Mouse (Mus musculus): ENCODE results near the gene Homez.
A peak's percentile ranks its signal among the peaks of the same experiment; 100 is the strongest.

The Homez gene

DNA sequence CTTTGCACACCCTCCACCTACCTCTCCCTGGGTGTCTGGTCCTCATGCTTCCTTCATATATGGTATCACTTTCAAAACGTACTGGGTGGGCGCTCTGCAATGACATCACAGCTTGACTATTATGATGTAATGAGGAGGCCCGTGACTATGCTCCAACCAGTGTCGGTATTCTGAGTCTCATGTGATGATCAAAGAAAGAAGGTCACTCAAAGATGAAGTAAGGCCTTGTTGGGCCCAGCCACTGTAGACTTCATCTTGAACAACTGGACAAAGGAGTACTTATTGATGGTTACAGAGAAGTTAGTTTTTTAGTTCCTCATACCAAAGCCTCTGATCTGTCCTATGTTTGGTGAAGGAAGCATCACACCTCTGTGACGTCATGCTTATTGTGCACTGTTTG, at the start of gene Homez:
Gene Homez, minus strand, starts transcription at position 101 of the 400 bp plus-strand sequence.
- DNase-seq (ENCODE audit: extremely low spot score, low read depth, low spot score) = no peak

DNA sequence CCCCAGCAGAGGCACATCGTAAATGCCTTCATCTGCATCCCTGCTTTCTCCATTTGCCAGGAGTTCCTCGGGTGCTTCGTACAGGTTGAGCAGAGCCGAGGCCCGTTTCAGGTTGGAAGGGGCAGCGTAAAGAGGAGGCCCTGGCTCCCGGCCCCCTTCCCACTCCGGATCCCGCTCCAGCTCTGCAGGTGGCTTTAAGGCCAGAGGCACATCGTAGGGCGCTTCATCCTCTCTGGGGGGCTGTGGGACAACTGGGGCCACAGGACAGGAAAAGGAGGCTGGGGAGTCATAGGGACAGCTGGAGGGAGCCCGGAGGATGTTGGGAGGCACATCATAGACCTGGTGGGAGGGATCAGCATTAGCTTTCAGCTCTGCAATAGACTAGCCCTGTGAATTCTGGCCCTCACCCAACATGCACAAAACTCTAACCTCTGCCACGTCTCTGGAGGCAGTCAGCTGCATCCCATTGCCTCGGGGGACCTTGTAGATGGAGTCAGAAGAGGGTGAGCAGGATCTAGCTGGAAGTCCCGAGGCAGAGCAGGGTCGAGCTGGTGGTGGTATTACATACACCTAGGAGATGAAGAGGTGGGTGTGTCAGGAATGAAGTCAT, 49.4 kb upstream of the Homez start:
- DNase-seq (ENCODE audit: extremely low spot score, low read depth, low spot score) = no peak

DNA sequence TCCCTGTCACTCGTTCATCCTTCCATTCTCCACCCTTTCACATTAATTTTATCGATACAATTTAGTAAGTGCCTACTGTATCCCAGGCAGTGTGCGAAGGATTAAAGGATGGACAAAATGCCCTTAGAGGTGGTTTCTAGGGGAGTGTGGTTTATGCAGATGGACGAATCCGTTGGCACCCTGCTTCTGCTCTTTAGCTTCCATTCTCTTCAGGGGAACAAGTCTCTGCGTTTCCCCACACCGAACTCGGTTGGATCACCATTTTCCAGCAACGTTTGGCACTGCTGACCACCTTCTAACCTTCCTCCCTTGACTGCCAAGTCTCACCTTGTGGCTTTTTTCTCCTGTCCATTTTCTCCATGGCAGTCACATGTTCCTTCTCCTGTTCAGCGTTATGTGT, 42.6 kb upstream of the Homez start:
- DNase-seq (ENCODE audit: extremely low spot score, low read depth, low spot score) = no peak

DNA sequence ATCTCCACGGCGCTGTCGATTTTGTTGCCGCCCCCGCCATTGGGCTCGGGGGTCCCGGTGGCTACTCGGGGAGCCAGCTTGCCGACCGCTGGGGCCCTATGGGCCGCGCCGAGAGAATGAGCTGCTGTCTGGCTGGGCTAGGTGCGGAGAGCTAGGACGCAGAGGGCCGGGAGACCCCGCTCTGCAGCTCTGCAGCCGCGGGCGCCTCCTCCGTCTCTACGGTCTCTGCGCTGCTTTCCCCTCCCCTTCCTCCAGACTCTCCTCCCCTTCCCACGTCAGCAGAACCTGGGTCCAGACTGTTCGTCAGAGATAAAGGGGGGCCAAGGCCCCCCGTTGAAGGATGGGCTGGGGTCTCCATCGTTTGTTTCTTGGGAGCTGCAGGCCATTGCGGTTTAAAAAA, 42.1 kb upstream of the Homez start, which contains the start of gene Slc22a17:
Gene Slc22a17, minus strand, starts transcription at position 247 of the 400 bp plus-strand sequence.
- no peak for DNase-seq (ENCODE audit: extremely low spot score, low read depth, low spot score)

DNA sequence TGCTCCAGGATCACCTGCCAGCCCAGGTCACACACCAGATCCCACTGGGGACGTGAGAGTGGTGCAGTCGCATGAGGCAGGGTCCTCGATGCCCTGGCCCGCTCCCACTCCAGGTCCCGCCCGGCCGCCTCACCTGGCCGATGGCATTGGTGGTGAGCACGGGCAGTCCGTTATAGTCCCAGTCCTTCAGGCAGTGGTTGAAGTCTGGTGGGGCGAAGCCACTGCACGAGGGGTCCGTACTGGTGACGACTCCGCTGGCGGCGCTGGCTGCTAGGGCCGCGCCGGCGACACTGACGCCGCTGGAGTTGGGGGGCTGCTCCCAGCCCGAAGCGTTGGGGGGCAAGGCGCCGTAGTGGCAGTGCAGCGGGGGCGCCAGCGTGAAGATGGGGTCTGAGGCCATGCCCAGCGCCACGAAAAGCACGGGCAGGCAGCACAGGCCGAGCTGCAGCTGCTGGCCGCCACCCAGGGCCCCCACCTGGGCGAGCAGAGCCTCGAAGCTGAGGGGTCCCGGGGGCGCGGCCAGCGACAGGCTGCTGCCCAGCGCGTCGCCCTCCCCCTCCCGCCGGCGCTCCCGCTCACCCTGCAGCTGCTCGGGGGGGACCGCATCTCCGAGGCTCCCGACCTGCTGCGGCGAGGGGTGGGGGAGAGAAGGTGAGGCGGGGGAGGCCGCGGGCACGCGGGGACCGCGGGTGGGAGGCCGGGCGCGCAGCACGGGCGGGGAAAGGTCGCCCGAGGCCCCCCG, 41.5 kb upstream of the Homez start:
- DNase-seq (ENCODE audit: extremely low spot score, low read depth, low spot score) = no peak

DNA sequence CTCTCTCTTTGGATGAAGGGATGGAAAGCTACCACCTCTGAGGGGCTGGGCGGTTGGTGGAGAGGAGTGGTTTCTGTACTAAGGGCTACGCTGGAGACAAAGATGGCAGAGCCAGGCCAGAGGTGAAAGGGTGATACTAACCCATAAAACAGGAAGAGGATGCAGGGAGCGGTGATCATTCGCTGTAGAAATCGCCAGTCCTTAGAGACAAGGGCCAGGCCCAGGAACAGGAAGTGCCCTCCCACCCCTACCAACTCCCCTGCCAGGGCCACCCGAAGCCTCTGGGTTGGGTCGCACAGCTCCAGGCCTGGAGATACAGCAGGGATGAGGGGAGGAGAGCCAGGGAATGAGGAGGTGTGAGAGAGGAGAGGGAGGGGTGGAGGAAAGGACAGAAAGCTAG, 37.9 kb upstream of the Homez start:
- DNase-seq (ENCODE audit: extremely low spot score, low read depth, low spot score) = no peak

DNA sequence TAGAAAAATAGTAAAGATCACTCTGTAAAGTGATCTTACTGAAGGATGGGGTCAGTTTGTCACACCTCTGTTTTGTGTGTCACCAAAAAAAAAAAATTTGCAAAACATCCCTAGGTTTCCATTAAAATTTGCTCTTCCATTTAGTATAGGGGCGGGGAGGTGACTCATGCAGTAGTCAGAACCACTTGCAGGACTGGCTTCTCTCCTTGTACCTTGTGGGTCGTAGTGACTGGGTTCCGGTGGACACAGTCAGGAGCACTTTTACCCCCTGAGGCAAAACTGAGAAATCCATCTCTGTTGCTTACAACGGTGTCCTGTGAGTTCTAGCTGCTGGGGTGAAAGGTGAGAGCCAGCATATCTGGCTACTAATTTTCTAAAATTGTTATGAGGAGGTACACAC, 32.9 kb upstream of the Homez start:
- DNase-seq (ENCODE audit: extremely low spot score, low read depth, low spot score) = no peak

DNA sequence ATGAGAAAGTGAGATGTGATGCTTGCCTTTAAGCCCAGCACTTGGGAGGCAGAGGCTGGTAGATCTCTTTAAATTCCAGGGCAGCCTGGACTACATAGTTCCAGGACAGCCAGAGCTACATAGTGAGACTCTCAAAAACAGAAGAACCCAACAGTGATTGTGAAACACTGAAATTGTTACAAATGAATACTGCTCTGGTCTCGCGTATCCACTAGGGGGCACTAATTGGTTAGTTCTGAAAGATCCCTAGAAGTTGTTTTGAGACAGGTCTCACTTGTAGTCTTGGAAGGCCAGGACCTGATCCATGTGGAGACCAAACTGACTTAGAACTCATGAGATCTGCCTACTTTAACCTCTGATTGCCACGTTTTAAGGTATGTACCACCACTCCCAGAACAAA, 29.6 kb upstream of the Homez start:
- DNase-seq (ENCODE audit: extremely low spot score, low read depth, low spot score) = no peak

DNA sequence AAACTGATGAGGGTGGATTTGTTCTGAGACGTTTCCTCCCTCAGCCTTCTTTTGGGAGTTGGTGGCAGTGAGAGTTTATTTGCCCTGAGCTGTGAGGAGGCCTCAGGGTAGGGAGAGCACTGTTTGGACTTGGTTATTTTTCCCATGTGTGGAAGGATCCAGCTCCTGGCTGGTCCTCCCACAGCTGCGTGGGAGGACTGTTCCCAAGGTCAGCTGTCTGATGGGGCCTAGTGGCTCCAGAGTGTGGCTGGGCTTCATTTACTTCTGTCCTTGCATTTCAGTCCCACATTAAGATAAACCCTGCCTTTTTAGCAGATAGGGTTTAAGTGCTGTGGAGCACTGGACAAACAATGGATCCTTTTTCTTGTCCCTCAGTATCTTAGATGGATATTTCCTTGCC, 26.7 kb upstream of the Homez start:
- DNase-seq (ENCODE audit: extremely low spot score, low read depth, low spot score) = no peak

DNA sequence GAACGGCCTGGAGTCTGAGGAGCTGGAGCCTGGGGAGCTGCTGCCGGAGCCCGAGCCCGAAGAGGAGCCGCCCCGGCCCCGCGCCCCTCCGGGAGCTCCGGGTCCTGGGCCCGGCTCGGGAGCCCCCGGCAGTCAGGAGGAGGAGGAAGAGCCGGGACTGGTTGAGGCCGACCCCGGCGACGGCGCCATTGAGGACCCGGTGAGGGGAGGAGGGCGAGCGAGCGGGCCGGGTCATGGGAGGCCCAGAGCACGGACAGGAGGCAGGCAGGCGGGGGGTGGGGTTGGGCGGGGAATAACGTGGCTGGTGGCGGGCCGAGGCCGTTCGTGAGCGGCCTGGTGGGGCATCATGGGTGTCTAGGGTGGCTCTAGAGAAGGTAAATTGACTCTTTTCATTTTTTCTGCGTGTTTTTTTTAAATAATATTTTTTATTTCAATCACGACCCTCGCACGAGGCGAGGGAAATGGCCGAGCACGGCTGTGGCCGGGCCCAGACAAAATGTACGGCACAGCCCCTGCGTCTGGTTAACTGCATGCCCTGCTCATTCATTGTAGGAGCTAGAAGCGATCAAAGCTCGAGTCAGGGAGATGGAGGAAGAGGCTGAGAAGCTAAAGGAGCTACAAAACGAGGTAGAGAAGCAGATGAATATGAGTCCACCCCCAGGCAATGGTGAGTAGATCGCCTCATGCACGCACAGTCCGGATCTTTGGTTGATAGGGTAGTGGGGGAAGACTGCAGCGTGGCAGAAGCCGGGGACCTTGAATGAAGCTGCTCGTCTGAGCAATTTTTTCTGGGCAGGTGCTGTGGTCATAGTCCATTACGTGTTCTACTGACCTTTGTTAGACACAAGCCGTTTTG, 23.8 kb upstream of the Homez start:
- no peak for DNase-seq (ENCODE audit: extremely low spot score, low read depth, low spot score)

DNA sequence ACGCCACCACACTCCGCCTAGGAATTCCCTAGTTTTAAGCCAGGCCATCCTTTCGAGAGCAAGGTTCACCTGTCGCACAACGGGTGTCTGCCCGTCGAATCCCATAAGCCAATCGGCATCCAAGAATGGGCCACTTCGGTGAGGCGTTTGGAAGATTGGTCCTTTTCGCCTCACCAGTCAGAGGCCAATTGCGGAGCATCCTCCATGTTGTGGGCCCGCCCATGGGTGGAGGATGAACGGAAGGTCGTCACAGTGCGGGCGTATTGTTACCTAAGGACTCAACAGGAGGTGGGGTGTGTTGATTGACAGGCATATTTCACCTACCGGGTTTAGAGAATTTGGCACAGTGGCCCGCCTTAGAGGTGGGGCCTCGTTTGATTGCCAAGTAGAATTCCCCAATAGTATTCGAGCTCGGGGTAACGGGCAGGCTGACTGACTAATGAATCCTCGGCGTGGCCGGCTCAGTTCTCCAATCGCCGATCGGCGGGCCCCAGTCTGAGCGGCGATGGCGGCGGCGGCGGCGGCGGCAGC, 23.0 kb upstream of the Homez start:
- DNase-seq (ENCODE audit: extremely low spot score, low read depth, low spot score) = peak; percentile 99

DNA sequence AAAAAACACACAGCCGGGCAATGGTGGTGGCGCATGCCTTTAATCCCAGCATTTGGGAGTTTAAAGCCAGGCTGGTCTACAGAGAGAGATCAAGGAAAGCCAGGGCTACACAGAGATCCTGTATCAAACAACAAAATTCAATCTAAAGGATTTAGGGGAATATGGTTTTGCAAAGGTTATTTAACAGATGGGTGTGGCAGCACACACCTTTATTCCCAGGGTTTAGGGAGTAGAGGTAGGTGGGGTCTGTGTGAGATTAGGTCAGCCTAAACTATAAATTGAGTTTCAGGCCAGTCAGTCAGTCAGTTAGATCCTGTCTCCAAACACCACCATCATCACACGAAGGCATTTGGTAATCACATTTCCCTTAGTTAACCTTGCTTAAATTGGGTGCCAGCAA, 21.4 kb upstream of the Homez start, which contains the start of gene Pabpn1:
Gene Pabpn1, plus strand, starts transcription at position 301 of the 400 bp plus-strand sequence.
- DNase-seq (ENCODE audit: extremely low spot score, low read depth, low spot score) = no peak

DNA sequence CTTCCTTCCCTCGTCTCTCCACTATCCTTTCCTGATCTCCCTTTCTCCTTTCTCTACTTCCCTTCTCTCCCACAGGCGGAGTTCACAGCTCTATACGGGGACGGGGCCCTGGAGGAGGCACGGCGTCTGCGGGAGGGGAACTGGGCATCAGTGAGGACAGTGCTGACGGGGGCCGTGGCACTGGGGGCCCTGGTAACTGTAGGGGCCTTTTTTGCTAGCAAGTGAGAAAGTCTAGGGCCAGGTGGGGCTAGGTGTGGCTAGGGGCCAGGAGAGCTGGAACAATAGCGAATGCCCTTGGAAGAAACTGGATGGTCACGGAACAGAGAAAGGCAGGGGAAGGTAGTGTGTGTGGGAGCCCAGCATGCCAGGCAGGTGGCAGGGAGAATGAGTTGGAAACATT, 14.5 kb upstream of the Homez start:
- no peak for DNase-seq (ENCODE audit: extremely low spot score, low read depth, low spot score)

DNA sequence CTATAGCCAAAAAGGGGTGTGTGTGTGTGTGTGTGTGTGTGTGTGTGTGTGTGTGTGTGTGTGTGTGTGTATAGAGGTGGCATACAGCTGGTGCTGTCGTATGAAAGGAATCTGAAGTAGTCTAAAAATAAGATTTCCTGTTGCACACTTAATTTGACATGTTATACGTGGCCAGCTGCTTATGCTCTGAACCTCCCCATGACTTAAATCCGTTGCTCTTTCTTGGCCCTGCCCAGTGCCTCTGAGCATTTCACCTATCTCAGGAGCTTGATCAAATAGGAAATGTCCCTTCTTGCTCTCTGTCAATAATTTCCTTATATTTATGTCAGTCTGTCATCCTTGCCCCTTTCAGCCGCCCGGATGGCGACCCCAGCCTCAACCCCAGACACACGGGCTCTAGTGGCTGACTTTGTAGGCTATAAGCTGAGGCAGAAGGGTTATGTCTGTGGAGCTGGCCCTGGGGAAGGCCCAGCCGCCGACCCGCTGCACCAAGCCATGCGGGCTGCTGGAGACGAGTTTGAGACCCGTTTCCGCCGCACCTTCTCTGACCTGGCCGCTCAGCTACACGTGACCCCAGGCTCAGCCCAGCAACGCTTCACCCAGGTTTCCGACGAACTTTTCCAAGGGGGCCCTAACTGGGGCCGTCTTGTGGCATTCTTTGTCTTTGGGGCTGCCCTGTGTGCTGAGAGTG, 13.4 kb upstream of the Homez start:
- DNase-seq (ENCODE audit: extremely low spot score, low read depth, low spot score) = no peak

DNA sequence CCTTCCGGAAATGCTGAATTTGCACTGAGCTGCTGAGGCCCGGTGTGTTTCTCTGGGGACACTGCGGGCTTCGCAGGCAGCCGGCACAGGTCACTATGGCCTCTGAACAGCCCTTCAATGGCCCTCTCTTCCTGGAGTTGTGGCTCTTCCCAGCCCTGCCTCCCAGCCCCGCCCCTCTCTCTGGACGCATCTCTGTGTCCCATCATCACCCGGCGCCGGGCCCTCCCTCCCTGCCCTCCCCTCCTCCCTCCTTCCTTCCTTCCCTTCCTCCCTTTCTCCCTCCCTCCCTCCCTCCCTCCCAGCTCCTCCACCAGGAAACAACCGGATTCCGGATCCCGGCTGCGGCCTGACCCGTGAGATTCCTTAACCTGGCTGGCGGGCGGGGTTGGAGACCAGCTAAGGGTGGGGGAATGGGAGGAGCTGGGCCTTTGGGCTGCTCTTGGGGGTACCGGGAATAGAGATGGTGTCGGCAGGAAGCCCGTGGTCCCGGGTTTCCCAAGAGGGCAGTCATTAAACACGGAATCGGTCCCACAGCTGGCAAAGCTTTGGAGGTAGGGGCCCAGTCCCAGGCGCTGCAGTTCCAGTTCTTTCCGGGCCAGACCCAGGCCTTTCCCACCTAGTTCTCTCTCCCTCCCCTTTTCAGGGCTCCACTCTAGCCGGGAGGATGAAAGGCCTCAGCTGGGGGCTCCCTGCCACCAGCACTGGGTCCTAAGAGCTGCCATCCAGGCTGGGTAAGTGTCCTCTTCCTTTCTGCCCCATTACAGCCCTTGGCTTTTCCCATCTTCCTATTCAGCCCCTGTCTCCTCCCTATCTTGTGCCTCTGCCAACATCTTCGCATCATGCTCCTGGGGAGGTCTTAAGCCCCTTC, 12.6 kb upstream of the Homez start, which contains the start of the genes Bcl2l2 and Gm20521:
Gene Bcl2l2, plus strand, starts transcription at position 224 of the 868 bp plus-strand sequence.
Gene Gm20521, plus strand, starts transcription at position 288 of the 868 bp plus-strand sequence.
- DNase-seq (ENCODE audit: extremely low spot score, low read depth, low spot score) = no peak

DNA sequence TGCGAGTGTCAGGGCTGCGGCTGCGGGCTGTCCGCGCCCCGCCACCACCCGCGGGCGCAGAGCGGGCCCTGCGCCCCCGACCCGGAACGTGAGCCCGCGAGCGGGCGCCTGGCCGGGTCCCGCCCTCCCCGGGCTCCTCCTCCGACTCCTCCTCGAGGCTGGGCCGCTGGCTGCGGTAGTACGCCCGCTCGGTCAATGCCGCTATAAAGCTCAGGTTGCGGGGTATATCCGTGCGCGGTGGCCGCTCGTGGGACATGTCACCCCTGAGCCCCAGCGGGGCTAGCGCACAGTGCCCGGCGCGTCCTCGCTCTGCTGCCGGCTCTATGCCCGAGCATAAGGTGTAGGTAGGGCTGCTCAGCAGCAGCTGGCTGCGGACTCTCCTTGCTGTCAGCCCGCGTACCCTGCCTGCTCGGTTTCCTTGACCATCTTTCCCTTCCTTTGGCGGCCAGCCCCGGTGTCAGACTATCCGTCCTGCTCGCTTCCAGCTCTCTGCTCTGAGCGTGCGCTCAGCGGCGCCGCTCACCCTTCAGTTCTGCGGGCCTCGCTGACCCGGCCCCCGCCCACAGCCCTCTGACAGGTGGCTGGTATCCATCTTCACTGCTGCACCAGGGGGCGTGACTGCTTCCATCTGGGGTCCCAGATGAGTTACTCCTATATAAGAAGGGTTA, 6.4 kb upstream of the Homez start, which contains the start of gene Ppp1r3e:
Gene Ppp1r3e, minus strand, starts transcription at position 503 of the 668 bp plus-strand sequence.
- no peak for DNase-seq (ENCODE audit: extremely low spot score, low read depth, low spot score)

DNA sequence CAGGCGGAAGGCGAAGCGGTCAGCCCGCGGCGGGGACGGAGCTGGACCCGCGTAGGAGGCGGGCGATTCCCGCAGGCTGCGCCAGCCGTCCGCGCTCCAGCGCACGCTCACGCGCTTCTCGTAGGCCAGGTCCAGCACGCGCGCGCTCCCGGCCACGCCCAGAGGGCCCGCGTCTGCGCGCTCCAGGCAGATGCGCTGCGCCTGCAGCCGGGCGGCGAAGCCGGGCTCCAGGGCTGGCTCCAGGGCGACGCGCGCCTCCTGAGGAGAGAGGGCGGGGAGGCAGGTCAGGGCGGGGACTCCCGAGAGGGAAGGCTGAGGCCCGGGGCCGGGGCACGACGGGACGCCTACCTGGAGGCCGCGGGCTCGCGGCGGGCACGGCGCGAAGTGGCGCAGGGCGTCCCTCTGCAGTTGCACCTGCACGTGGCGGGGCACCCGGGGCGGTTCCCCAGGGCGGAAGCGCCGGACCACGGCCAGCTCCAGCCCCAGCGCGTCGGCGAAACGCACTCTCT, 5.8 kb upstream of the Homez start:
- DNase-seq (ENCODE audit: extremely low spot score, low read depth, low spot score) = no peak

DNA sequence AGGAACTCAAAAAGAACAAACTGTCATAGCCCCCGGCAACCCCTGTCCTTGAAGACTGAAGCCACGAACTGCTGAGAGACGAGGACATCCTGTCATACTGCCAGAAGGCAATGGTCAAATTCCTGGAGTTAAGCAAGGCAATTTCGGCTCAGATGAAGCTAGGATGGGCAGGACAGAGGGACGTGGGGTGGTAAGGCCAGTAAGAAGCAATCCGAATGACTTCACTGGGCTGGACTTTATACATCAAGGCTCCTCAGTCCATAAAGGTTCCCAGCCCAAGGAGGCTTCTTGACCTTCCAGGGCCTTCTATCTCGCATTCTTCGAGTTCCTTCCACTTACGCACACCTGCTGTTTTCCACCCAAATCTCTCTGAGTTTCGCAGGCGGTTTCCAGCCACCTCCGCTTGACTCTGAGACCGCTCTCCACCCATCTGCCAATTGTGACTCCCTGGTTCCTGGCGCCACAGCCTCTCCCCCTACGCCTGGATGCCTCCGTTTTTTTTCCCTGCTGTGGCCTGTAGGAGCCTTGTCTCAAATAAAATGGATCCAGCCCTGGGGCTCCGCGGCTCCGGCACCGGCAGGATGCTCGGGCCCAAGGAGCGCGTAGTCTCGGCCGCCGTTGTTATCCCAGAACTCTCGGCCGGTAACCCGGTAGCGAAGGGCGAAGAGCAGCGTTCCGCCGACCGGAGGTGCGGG, 5.2 kb upstream of the Homez start:
- no peak for DNase-seq (ENCODE audit: extremely low spot score, low read depth, low spot score)
